Mouse (Mus musculus): Measurements from ENCODE around the gene Palm2.

DNA sequence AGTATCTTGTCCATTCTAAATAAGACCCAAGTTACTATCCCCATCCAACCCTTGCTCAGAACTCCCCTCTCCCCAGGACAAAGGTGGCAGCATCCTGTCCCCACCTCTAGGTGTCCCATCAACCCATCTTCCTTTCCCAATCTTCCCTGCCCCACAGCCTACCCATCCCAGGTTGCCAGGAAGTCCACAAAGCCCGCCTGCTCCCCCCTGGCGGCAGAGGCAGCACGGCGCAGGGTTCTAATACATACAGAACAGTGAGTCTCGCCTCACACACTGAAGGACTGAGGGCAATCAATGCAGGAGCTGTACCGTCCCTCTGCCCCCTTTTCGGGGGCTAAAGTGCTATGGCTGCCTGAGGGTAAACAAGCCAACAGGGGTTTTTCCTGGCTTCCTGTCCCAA lies 21.0 kb upstream of the Palm2 start:
- TF ChIP-seq CTCF (IDR thresholded peaks at IDR 0.05; ENCODE audit: insufficient read depth, low read length), result no peak
- no peak for TF ChIP-seq POLR2A (IDR thresholded peaks at IDR 0.05; ENCODE audit: borderline replicate concordance, extremely low read depth, low read depth, low read length)
